Mouse (Mus musculus): Measurements from ENCODE around the gene Plcd4. TPM values are rescaled to one million over a fixed set of nuclear protein-coding genes. Genes with fewer than 3 reads are reported as not detected.

Plcd4 gene
- total RNA-seq, 2 experiments from 2014 or later = not detected

- peak; percentile 96 for ATAC-seq (replicated peaks; ENCODE audit: low FRiP score, poor library complexity, severe bottlenecking)
These were observed 45.2 kb downstream of the Plcd4 start, which contains the start of the genes Zfp142 and Bcs1l for GRCm38 (mm10) chr1:74587773-74588445. Gene Zfp142 (minus strand): TSS chr1:74588246. Gene Bcs1l (plus strand): TSS chr1:74588289.

GRCm38 (mm10) chr1:74594434-74594833, 51.7 kb downstream of the Plcd4 start:
- ATAC-seq (replicated peaks; ENCODE audit: low FRiP score, poor library complexity, severe bottlenecking) = no peak

GRCm38 (mm10) chr1:74600501-74601266, 58.0 kb downstream of the Plcd4 start:
- ATAC-seq (replicated peaks; ENCODE audit: low FRiP score, poor library complexity, severe bottlenecking) = peak; percentile 72

GRCm38 (mm10) chr1:74601267-74601962, 58.7 kb downstream of the Plcd4 start, which contains the start of the genes Rnf25 and Stk36:
Gene Rnf25 (minus strand): TSS chr1:74601397.
Gene Stk36 (plus strand): TSS chr1:74601445.
- ATAC-seq (replicated peaks; ENCODE audit: low FRiP score, poor library complexity, severe bottlenecking) = peak; percentile 97

Other genes starting within 250 kb of the Plcd4 start
- not detected in 2 replicates for gene Tmbim1, start 237.3 kb upstream of the Plcd4 start, total RNA-seq (2015; ENCODE audit: low replicate concordance)
- gene Tmbim1, start 237.3 kb upstream of the Plcd4 start, total RNA-seq (2017; ENCODE audit: low replicate concordance) = 0.45 and 0.90 TPM in 2 replicates
- gene Catip, start 180.8 kb upstream of the Plcd4 start, total RNA-seq (2015; ENCODE audit: low replicate concordance) = not detected in 2 replicates
- gene Catip, start 180.8 kb upstream of the Plcd4 start, total RNA-seq (2017; ENCODE audit: low replicate concordance) = not detected in 2 replicates
- 7.5 and 9.0 TPM in 2 replicates for gene Slc11a1, start 167.7 kb upstream of the Plcd4 start, total RNA-seq (2015; ENCODE audit: low replicate concordance)
- gene Slc11a1, start 167.7 kb upstream of the Plcd4 start, total RNA-seq (2017; ENCODE audit: low replicate concordance) = 12.5 and 19.4 TPM in 2 replicates
- 64.5 and 65.0 TPM in 2 replicates for gene Ctdsp1, start 151.4 kb upstream of the Plcd4 start, total RNA-seq (2015; ENCODE audit: low replicate concordance)
- 18.5 and 26.8 TPM in 2 replicates for gene Ctdsp1, start 151.4 kb upstream of the Plcd4 start, total RNA-seq (2017; ENCODE audit: low replicate concordance)
- gene Vil1, start 133.5 kb upstream of the Plcd4 start, total RNA-seq (2015; ENCODE audit: low replicate concordance) = not detected in 2 replicates
- 0.64 TPM in 1 of 2 replicates, not detected in the other for gene Vil1, start 133.5 kb upstream of the Plcd4 start, total RNA-seq (2017; ENCODE audit: low replicate concordance)
- 28.5 and 39.6 TPM in 2 replicates for gene Cnot9, start 36.8 kb upstream of the Plcd4 start, total RNA-seq (2015; ENCODE audit: low replicate concordance)
- gene Cnot9, start 36.8 kb upstream of the Plcd4 start, total RNA-seq (2017; ENCODE audit: low replicate concordance) = 19.6 and 43.3 TPM in 2 replicates
- gene Usp37, start 1.4 kb downstream of the Plcd4 start, total RNA-seq (2015; ENCODE audit: low replicate concordance) = 15.5 and 30.2 TPM in 2 replicates
- 29.0 and 33.9 TPM in 2 replicates for gene Usp37, start 1.4 kb downstream of the Plcd4 start, total RNA-seq (2017; ENCODE audit: low replicate concordance)
- 19.3 and 20.5 TPM in 2 replicates for gene Zfp142, start 45.4 kb downstream of the Plcd4 start, total RNA-seq (2015; ENCODE audit: low replicate concordance)
- gene Zfp142, start 45.4 kb downstream of the Plcd4 start, total RNA-seq (2017; ENCODE audit: low replicate concordance) = 15.4 and 19.9 TPM in 2 replicates
- 2.9 and 7.2 TPM in 2 replicates for gene Bcs1l, start 45.4 kb downstream of the Plcd4 start, total RNA-seq (2015; ENCODE audit: low replicate concordance)
- gene Bcs1l, start 45.4 kb downstream of the Plcd4 start, total RNA-seq (2017; ENCODE audit: low replicate concordance) = 9.0 and 18.5 TPM in 2 replicates
- gene Rnf25, start 58.5 kb downstream of the Plcd4 start, total RNA-seq (2015; ENCODE audit: low replicate concordance) = 9.0 and 32.7 TPM in 2 replicates
- 8.5 and 17.9 TPM in 2 replicates for gene Rnf25, start 58.5 kb downstream of the Plcd4 start, total RNA-seq (2017; ENCODE audit: low replicate concordance)
- not detected in 2 replicates for gene Stk36, start 58.6 kb downstream of the Plcd4 start, total RNA-seq (2015; ENCODE audit: low replicate concordance)
- gene Stk36, start 58.6 kb downstream of the Plcd4 start, total RNA-seq (2017; ENCODE audit: low replicate concordance) = not detected in 2 replicates
- gene Ttll4, start 118.9 kb downstream of the Plcd4 start, total RNA-seq (2015; ENCODE audit: low replicate concordance) = 2.9 and 8.6 TPM in 2 replicates
- gene Ttll4, start 118.9 kb downstream of the Plcd4 start, total RNA-seq (2017; ENCODE audit: low replicate concordance) = 6.3 and 7.7 TPM in 2 replicates
- gene Cyp27a1, start 170.7 kb downstream of the Plcd4 start, total RNA-seq (2015; ENCODE audit: low replicate concordance) = 5.4 and 15.5 TPM in 2 replicates
- 0.98 and 3.6 TPM in 2 replicates for gene Cyp27a1, start 170.7 kb downstream of the Plcd4 start, total RNA-seq (2017; ENCODE audit: low replicate concordance)
- gene Prkag3, start 206.3 kb downstream of the Plcd4 start, total RNA-seq (2015; ENCODE audit: low replicate concordance) = not detected in 2 replicates
- not detected in 2 replicates for gene Prkag3, start 206.3 kb downstream of the Plcd4 start, total RNA-seq (2017; ENCODE audit: low replicate concordance)
- not detected in 2 replicates for gene Wnt6, start 229.0 kb downstream of the Plcd4 start, total RNA-seq (2015; ENCODE audit: low replicate concordance)
- not detected in 2 replicates for gene Wnt6, start 229.0 kb downstream of the Plcd4 start, total RNA-seq (2017; ENCODE audit: low replicate concordance)
- not detected in 2 replicates for gene Wnt10a, start 248.6 kb downstream of the Plcd4 start, total RNA-seq (2015; ENCODE audit: low replicate concordance)
- not detected in 2 replicates for gene Wnt10a, start 248.6 kb downstream of the Plcd4 start, total RNA-seq (2017; ENCODE audit: low replicate concordance)

All from erythroid progenitor cell, adult 5-6 weeks (primary cell).